Mouse (Mus musculus): Measurements from ENCODE around the gene Thra. TPM values are rescaled to one million over a fixed set of nuclear protein-coding genes. Genes with fewer than 3 reads are reported as not detected.

Gene Thra
- polyA plus RNA-seq, 1 experiment, result 721 TPM

DNA sequence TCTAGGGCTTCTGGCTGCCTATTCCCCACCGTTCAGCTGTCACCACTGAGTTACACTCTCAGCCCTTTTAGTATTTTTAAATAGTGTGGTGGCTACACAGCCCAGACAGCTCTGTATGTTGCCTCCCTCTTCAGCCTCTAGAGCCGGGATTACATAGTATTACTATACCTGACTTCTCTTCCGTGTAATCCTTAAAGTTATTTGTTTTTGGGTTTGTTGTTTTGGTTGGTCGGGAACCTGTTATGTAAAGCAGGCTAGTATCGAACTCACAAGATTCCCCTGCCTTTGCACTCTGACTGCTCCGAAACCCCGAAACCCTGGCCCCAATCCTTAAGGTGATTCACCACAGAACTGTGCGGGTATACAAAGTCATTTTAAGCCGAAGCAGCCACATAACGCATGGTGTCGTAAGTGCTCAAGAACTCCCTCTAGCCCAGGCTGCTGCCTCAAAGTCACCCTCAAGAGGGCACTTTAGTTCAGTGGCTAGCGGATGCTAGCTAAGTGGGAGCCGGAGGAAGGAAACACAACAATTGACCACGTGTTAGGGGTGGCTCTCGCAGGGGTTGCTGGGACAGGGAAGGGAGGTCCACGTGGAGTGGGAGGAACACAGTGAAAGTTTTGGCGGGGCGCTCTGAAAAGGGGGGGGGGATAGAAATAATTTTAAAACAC, 48.2 kb downstream of the Thra start:
- peak; percentile 74 for TF ChIP-seq CTCF (IDR thresholded peaks at IDR 0.05; ENCODE audit: extremely low read depth, insufficient read depth, low read length)
- 0 out of 2 replicates have a peak, but pooled peaks have one; percentile 22 for TF ChIP-seq POLR2A (IDR thresholded peaks at IDR 0.05; ENCODE audit: extremely low read depth, insufficient read depth, low read length)
- Histone ChIP-seq H3K4me3 (ENCODE audit: insufficient read depth, low read length) (peak overlapping the region; percentile 32; the same call in 1 of the 2 replicates), H3K27ac (ENCODE audit: insufficient read depth, low read length) (no peak overlapping the region), H3K4me1 (ENCODE audit: control insufficient read depth, insufficient read depth, low read length) (peaks cover 9% of the 10 kb centered on the region)

DNA sequence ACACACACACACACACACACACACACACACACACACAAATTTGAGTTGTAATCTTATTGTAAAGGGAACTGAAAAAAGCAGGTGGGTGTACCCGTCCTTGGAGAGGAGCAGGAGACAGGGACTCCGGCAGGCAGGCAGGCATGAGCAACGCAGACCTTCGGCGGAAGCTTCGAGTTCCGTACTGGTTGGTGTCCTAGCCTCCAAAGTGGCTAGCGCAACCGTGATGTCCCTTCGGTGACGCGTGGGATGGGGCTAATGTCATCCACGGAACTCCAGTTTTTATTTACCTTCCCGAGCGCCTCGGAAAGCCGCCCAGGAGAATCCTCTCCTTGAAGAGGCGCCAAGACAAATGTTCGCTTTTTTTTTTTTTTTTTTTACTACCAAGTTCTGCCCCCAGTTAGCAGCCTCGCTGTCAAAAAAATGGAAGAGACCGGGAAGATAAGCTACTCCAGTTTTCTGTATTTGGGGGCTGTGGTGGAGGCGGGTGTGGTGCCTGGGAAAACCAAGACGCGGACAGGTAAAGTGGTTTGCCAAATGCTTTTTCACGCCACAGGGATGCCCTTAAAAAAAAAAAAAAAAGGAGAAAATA, 48.9 kb downstream of the Thra start:
- TF ChIP-seq CTCF (IDR thresholded peaks at IDR 0.05; ENCODE audit: extremely low read depth, insufficient read depth, low read length) (no peak), POLR2A (IDR thresholded peaks at IDR 0.05; ENCODE audit: extremely low read depth, insufficient read depth, low read length) (no peak)
- peak overlapping the region; percentile 32 for H3K4me3 ChIP-seq (ENCODE audit: insufficient read depth, low read length)
- H3K27ac ChIP-seq (ENCODE audit: insufficient read depth, low read length), result no peak overlapping the region
- H3K4me1 ChIP-seq (ENCODE audit: control insufficient read depth, insufficient read depth, low read length), result peaks cover 4% of the 10 kb centered on the region

DNA sequence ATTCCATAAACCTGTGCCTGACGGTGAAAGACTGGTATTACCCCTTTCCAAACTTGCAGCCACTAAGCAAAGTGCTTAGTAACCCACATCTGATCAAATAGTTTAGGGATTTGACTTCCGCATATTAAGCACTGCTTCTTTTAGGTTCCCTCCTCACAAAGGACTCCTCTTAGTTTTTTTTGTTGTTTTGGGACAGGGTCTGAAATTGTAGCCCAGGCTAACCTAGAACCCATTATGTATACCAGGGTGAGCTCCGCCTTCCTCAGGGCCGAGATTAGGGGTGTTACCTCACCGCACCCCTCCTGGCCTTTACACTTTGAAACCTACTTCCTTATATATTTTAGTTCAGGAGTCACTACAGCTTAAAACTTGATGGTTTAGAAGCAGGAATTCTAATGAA, 49.4 kb downstream of the Thra start:
- TF ChIP-seq POLR2A (IDR thresholded peaks at IDR 0.05; ENCODE audit: extremely low read depth, insufficient read depth, low read length) (no peak), CTCF (IDR thresholded peaks at IDR 0.05; ENCODE audit: extremely low read depth, insufficient read depth, low read length) (no peak)
- Histone ChIP-seq H3K4me3 (ENCODE audit: insufficient read depth, low read length) (no peak overlapping the region), H3K4me1 (ENCODE audit: control insufficient read depth, insufficient read depth, low read length) (peaks cover 4% of the 10 kb centered on the region), H3K27ac (ENCODE audit: insufficient read depth, low read length) (no peak overlapping the region)

DNA sequence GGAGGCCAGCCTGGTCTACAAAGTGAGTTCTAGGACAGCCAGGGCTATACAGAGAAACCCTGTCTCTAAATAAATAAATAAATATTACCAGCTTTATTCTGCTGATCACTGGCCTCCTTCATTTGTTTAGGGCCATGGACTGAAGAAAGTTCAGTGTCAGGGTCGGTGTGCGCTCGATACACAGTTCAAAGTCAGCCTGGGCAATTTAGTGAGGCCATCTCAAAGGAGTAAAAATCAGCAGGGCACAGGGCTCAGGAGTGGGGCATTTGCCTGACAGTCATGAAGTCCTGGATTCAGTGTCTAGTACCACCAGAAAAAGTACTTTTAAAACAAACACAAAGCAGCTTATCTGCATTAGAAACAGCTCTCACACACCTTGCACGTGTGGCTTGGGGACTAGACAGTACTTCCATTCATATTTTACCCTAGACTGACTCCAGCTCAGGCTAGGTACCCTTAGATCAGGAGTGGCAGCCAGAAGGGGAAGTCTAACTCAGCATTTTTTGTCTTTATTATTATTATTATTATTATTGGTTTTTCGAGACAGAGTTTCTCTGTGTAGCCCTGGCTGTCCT, 50.3 kb downstream of the Thra start:
- no peak overlapping the region for H3K4me3 ChIP-seq (ENCODE audit: insufficient read depth, low read length)
- TF ChIP-seq CTCF (IDR thresholded peaks at IDR 0.05; ENCODE audit: extremely low read depth, insufficient read depth, low read length) (no peak), POLR2A (IDR thresholded peaks at IDR 0.05; ENCODE audit: extremely low read depth, insufficient read depth, low read length) (no peak)
- H3K27ac ChIP-seq (ENCODE audit: insufficient read depth, low read length), result no peak overlapping the region
- peaks cover 4% of the 10 kb centered on the region for H3K4me1 ChIP-seq (ENCODE audit: control insufficient read depth, insufficient read depth, low read length)

DNA sequence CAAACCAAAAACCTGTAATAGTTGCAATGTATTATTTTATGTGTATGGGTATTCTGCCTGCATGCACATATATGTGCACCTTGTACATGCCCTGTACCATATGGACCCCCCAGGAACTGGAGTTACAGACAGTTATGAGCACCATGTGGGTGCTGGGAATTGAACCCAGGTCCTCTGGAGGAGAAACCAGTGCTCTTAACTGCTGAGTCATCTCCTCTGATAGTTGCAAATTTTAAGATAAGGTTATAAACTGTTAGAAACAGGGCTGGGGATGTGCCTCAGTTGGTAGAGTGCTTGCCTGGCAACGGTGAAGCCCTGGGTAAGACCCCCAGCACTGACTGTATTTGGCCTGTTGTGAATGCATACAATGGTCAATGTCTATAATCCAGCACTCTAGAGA, 51.0 kb downstream of the Thra start:
- Histone ChIP-seq H3K4me3 (ENCODE audit: insufficient read depth, low read length) (no peak overlapping the region), H3K4me1 (ENCODE audit: control insufficient read depth, insufficient read depth, low read length) (no peaks in the 10 kb centered on the region), H3K27ac (ENCODE audit: insufficient read depth, low read length) (no peak overlapping the region)
- TF ChIP-seq POLR2A (IDR thresholded peaks at IDR 0.05; ENCODE audit: extremely low read depth, insufficient read depth, low read length) (no peak), CTCF (IDR thresholded peaks at IDR 0.05; ENCODE audit: extremely low read depth, insufficient read depth, low read length) (no peak)

DNA sequence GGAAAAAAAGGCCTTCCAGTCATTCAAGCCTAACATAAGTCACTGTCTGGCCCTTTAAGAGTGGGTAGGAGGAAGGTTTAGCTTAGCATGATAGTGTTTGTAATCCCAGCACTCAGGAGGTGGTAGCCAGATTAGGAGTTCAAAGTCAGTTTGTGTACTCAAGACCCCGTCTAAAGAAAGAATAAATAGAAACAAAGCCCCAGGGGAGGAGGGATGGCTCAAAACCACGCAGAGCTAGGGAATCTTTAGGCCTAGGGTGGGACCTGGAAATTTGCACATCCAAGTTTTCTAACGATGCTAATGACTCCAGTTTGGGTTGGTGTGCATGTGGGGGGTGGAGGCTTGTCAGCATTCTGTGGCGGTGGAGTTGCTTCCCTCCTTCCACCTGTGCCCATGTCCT, 51.6 kb downstream of the Thra start:
- H3K27ac ChIP-seq (ENCODE audit: insufficient read depth, low read length), result no peak overlapping the region
- no peak overlapping the region for H3K4me3 ChIP-seq (ENCODE audit: insufficient read depth, low read length)
- H3K4me1 ChIP-seq (ENCODE audit: control insufficient read depth, insufficient read depth, low read length), result no peaks in the 10 kb centered on the region
- no peak for TF ChIP-seq POLR2A (IDR thresholded peaks at IDR 0.05; ENCODE audit: extremely low read depth, insufficient read depth, low read length)
- no peak for TF ChIP-seq CTCF (IDR thresholded peaks at IDR 0.05; ENCODE audit: extremely low read depth, insufficient read depth, low read length)

DNA sequence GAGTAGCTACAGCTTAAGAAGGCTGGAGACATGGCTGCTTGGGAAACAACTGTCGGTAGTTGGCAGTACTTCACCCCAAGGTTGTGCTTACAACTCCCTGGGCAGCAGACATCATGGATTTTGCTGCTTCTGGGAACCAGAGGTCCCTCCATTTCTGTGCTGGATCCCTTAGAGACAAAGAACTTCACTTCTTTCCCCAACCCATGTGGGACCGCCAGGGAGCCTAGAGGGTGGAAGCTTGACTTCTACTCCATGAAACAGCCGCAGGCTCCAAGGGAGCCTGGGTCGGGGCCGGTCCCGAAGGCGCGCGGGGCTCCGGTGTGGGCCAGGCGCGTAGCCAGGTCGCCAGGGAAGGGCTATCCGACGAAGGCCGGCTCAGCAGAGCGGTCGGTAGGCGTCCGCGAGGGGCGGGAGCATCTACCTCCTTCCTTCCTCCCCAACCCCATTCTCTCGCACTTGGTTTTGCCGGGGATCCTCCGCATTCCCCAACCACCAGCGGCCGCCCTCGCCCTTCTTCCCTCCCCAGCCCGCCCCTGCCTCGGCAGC, 54.1 kb downstream of the Thra start:
- Histone ChIP-seq H3K27ac (ENCODE audit: insufficient read depth, low read length) (peak overlapping the region; percentile 98), H3K4me3 (ENCODE audit: insufficient read depth, low read length) (peak overlapping the region; percentile 63), H3K4me1 (ENCODE audit: control insufficient read depth, insufficient read depth, low read length) (peaks cover 6% of the 10 kb centered on the region; the same call in 1 of the 2 replicates)
- TF ChIP-seq POLR2A (IDR thresholded peaks at IDR 0.05; ENCODE audit: extremely low read depth, insufficient read depth, low read length) (no peak; the same call in 1 of the 2 replicates), CTCF (IDR thresholded peaks at IDR 0.05; ENCODE audit: extremely low read depth, insufficient read depth, low read length) (no peak)

DNA sequence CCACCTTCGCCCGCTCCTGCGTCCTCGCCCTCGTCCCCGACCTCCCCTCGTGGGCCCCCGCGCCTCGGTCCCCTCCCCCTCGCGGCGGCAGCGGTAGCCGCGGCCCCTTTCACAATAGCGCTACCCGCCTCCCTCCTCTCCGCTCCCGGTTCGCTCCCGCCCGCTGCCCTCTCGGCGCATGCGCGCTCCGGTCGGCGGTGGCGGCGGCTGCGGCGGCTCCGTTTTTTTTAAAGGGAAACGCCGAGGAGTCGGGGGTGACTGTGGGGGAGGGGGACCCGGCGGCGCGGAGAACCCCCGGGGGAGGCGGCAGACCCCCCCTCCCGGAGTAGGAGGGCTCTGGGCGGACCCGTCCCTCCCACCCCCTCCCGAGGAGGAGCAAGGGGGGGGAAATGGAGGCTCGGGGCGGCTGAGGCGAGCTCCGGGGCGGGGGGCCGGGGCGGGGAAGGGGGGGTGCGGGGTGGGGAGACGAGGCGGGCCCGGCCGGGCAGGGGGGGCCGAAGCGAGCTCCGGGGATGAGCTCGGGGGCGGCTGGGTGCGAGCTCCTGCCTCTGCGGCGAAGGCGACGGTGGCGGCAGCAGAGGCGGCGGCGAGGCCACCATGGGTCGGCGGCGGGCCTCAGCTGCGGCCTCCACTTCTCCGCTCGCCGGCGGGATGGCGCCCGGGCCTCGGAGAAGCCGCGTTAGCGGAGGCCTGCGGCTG, 54.7 kb downstream of the Thra start, which contains the start of gene Msl1:
Gene Msl1, plus strand, starts transcription at position 502 of the 699 bp plus-strand sequence.
- TF ChIP-seq POLR2A (IDR thresholded peaks at IDR 0.05; ENCODE audit: extremely low read depth, insufficient read depth, low read length) (peak; percentile 42; the same call in 1 of the 2 replicates), CTCF (IDR thresholded peaks at IDR 0.05; ENCODE audit: extremely low read depth, insufficient read depth, low read length) (no peak)
- peak within 1 kb of the TSS; percentile 63 for H3K4me3 ChIP-seq (ENCODE audit: insufficient read depth, low read length)

More for the DNA sequence above, 54.7 kb downstream of the Thra start, which contains the start of gene Msl1:
- Histone ChIP-seq H3K4me1 (ENCODE audit: control insufficient read depth, insufficient read depth, low read length) (peaks cover 6% of the 10 kb centered on the region; the same call in 1 of the 2 replicates), H3K27ac (ENCODE audit: insufficient read depth, low read length) (peak within 1 kb of the TSS; percentile 98)

All from cortical plate, adult 2 months (tissue).